Mouse (Mus musculus): ENCODE data around the gene Nkx2-2.

DNA sequence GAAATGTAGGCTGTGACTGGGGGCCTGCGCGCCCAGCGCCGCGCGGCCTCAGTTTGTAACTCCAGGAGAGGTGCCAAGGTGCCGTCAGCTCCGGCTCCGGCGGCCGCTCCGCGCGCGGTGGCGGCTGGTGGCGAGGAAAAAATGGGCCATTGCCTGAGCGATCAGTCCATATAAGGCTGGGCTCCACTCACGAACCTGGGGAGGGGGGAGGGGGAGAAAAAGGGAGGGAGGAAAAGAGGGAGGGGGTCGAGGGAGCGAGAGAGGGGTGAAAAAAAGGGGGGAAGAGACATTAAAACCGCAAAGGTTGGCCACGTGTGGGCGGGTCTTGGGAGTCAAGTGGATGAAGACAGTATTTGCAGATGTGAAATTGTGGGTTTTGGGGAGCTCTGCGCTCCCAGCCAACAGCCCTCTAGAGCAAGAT, 7.8 kb downstream of the Nkx2-2 start:
- no peak for TF ChIP-seq CTCF (IDR thresholded peaks at IDR 0.05; ENCODE audit: extremely low read depth, insufficient read depth, insufficient read length, insufficient replicate concordance)
- no peak for TF ChIP-seq POLR2A (IDR thresholded peaks at IDR 0.05; ENCODE audit: low read depth, low read length)

Data from spleen, adult 2 months (tissue).